Mouse (Mus musculus) embryonic facial prominence, embryonic 15.5 days (tissue): ENCODE measurements around the gene Habp2. TPM values are rescaled to one million over a fixed set of nuclear protein-coding genes. Genes with fewer than 3 reads are reported as not detected.

Source experiments
- ATAC-seq: fragments of 200-750 bp; cut with Nextera tagmentation; 2 replicates; pipeline ENCODE4 v1.8.0; 2017; ENCODE audit warnings: low read depth, moderate TSS enrichment; ENCODE audit not compliant: insufficient number of reproducible peaks, low FRiP score, low TSS enrichment
- H3K27ac ChIP-seq: fragments of 300-500 bp; sonication (generic); replicated peaks from 2 replicates; pipeline ENCODE4 v1.5.1; 2015; ENCODE audit warnings: mild to moderate bottlenecking, inconsistent platforms
- H3K27me3 ChIP-seq: fragments of 300-500 bp; sonication (generic); 2 replicates; pipeline ENCODE4 v1.6.1; 2015; ENCODE audit warnings: inconsistent platforms
- H3K36me3 ChIP-seq: fragments of 300-500 bp; sonication (generic); 2 replicates; pipeline ENCODE4 v1.6.1; 2015; ENCODE audit warnings: mild to moderate bottlenecking, inconsistent platforms
- H3K4me1 ChIP-seq: fragments of 300-500 bp; sonication (generic); 2 replicates; pipeline ENCODE4 v1.6.1; 2015; ENCODE audit warnings: inconsistent platforms
- H3K4me2 ChIP-seq: fragments of 300-500 bp; sonication (generic); replicated peaks from 2 replicates; pipeline ENCODE4 v1.6.1; 2015; ENCODE audit warnings: mild to moderate bottlenecking, inconsistent platforms
- H3K4me3 ChIP-seq: fragments of 300-500 bp; sonication (generic); replicated peaks from 2 replicates; pipeline ENCODE4 v1.5.1; 2015; ENCODE audit warnings: mild to moderate bottlenecking, inconsistent platforms
- H3K9ac ChIP-seq: fragments of 300-500 bp; sonication (generic); 2 replicates; pipeline ENCODE4 v1.6.1; 2015; ENCODE audit warnings: inconsistent platforms
- H3K9me3 ChIP-seq: fragments of 300-500 bp; sonication (generic); replicated peaks from 2 replicates; pipeline ENCODE4 v1.6.1; 2016; ENCODE audit warnings: inconsistent platforms
- WGBS: fragments of 180-500 bp; shearing (Covaris S2); methylation state at CpG from one replicate; pipeline ENCODE4 v1.1.7; 2015; 5-methylcytosine and 5-hydroxymethylcytosine counted together
- polyA plus RNA-seq: library from polyadenylated mRNA; unstranded; fragments of >200 nt; fragmentation: Nextera tagmentation; extraction: Ambion mirVana; gene quantifications from 2 replicates; pipeline ENCODE4 v1.2.1, GENCODE M21; 2015

The Habp2 gene
- polyA plus RNA-seq, 1 experiment from 2014 or later = 0.24 TPM

DNA sequence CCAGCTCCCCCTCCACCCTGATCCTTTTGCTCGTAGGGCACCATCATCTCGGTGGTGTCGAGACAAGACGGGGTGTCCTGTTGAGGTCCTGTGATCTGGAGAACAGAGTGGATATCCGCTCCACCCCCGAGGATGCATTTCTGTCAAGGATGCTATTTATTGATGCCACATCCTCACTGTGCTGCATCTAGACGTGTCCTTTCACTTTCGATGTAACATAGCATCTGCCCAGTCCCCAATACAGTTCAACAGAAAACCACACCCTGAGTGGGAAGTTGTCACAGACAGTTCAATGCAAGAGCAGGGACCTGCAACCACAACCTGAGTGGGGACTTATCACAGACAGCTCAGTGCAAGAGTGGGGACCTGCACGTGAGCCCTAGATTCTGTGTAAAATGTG lies 9.7 kb downstream of the Habp2 start:
- no peaks in the 10 kb centered on the region for H3K36me3 ChIP-seq
- H3K9me3 ChIP-seq = no peaks in the 10 kb centered on the region
- no peak overlapping the region for H3K4me2 ChIP-seq
- WGBS = 74% methylated on average over 9 of the region's 9 CpGs
- H3K27me3 ChIP-seq = no peaks in the 10 kb centered on the region; the same call in 1 of the 2 replicates
- ATAC-seq = no peak
- peaks cover 24% of the 10 kb centered on the region for H3K4me1 ChIP-seq
- H3K9ac ChIP-seq = no peak overlapping the region
- no peak overlapping the region for H3K27ac ChIP-seq
- H3K4me3 ChIP-seq = no peak overlapping the region

DNA sequence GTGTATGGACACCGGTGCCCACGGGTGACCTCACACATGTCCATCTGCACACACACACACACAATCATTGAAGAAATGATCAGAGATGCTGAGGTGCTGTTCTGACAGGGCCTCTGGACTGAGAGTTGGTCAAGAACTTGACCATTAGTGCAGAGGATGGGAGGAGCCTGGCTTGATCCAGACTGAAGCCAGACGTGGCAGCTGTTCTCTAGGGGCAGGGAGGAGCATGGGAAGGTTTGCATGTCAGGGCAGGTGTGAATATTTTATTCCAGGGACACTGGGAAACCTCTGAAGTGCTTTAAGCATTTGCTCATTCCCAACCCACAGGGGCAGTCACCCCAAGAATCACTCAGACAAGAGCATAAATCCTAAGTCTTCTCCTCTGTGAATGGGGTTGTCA lies 10.3 kb downstream of the Habp2 start:
- Histone ChIP-seq H3K27me3 (no peaks in the 10 kb centered on the region; the same call in 1 of the 2 replicates), H3K4me3 (no peak overlapping the region), H3K27ac (no peak overlapping the region), H3K36me3 (no peaks in the 10 kb centered on the region), H3K9ac (no peak overlapping the region), H3K4me2 (no peak overlapping the region), H3K4me1 (peaks cover 18% of the 10 kb centered on the region), H3K9me3 (no peaks in the 10 kb centered on the region)
- WGBS = 63% methylated on average over 3 of the region's 3 CpGs
- no peak for ATAC-seq

DNA sequence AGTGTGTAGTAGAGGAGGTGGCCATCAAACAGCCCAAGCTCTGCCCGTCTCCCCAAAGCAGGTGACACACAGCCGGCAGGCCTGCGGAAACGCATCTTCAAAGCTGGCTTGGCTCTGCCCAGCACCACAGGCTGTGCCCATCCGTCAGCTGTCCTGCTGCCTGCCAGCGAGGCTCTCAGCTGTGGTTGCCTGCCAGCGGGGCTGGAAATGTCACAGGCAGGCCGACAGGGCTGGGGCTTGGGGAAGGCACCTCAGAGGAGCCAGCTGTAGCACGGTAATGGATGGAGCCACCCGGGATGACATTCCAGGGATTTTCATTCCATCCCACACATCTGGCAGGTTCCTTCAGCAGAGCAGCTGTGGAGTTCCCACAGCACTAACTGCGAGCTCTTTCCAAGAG lies 13.9 kb downstream of the Habp2 start:
- no peak overlapping the region for H3K4me2 ChIP-seq

DNA sequence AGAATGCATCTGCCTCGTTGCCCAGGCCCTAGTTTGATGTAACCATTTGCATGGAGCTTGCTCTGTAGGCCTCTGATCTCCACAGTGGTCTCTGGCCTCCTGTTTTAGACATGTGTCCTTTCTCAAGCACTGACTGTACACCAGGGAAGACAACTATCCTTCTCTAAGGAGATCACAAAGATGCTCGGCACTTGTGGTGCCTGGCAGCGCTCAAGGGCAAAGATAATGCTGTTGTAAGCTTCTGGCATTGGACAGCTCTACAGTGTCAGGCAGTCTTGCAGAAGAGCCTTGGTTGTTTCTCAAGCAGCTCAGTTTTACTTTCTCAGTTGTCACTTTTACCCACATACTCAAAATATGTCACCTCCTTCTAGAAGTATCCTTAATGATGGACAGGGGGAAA lies 29.6 kb downstream of the Habp2 start:
- Histone ChIP-seq H3K9ac (no peak overlapping the region), H3K36me3 (no peaks in the 10 kb centered on the region), H3K27me3 (no peaks in the 10 kb centered on the region), H3K9me3 (no peaks in the 10 kb centered on the region), H3K4me3 (no peak overlapping the region), H3K4me1 (peaks cover 18% of the 10 kb centered on the region), H3K27ac (no peak overlapping the region), H3K4me2 (no peak overlapping the region)
- 69% methylated on average over 3 of the region's 3 CpGs for WGBS
- no peak for ATAC-seq

More for the DNA sequence above, 13.9 kb downstream of the Habp2 start:
- Histone ChIP-seq H3K27ac (no peak overlapping the region), H3K4me3 (no peak overlapping the region), H3K36me3 (no peaks in the 10 kb centered on the region), H3K4me1 (peaks cover 7% of the 10 kb centered on the region; the same call in 1 of the 2 replicates), H3K9me3 (no peaks in the 10 kb centered on the region), H3K9ac (no peak overlapping the region), H3K27me3 (no peaks in the 10 kb centered on the region; the same call in 1 of the 2 replicates)
- 50% methylated on average over 11 of the region's 11 CpGs for WGBS
- peak; percentile 59; the same call in 1 of the 2 replicates for ATAC-seq

DNA sequence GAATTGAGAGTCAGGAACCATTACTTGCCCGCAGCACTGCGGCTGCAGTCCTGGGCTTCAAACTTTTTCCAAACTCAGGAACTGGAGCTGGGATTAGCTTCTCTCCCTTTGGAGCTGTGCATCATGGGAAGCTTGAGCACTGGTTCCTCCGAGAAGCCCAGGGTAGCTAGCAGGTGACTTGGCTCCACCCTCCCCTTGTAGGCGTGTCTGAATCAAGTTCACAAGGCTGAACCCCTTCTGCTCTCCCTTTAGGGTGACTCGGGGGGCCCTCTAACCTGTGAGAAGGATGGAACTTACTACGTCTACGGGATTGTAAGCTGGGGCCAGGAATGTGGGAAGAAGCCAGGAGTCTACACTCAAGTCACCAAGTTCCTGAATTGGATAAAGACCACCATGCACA lies 32.3 kb downstream of the Habp2 start:
- Histone ChIP-seq H3K27ac (no peak overlapping the region), H3K4me3 (no peak overlapping the region), H3K4me1 (peaks cover 24% of the 10 kb centered on the region), H3K4me2 (no peak overlapping the region), H3K9me3 (no peaks in the 10 kb centered on the region), H3K36me3 (no peaks in the 10 kb centered on the region), H3K27me3 (no peaks in the 10 kb centered on the region), H3K9ac (no peak overlapping the region)
- no peak for ATAC-seq
- 85% methylated on average over 7 of the region's 7 CpGs for WGBS

DNA sequence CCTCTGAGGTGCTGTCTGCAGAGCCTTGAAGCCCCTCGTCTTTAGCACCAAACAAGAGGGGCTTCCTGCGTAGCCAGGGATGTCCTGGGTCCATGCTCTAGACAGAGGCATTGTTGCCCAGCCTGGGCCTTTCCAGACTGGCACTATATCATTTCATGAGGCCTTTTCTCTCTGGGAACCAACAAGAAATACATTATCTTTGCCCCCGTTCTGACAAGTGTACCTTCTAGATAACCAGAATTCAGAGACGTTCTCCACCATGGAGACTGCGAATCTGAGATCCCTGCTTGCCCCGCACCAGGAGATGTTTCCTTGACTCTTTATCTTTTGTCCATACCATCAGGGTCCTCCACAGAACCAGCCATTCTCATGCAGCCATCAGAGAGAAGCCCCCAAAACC lies 32.7 kb downstream of the Habp2 start:
- WGBS = 82% methylated on average over 6 of the region's 6 CpGs
- Histone ChIP-seq H3K4me3 (no peak overlapping the region), H3K36me3 (no peaks in the 10 kb centered on the region), H3K27me3 (no peaks in the 10 kb centered on the region), H3K27ac (no peak overlapping the region), H3K9me3 (no peaks in the 10 kb centered on the region), H3K4me1 (peaks cover 24% of the 10 kb centered on the region), H3K4me2 (peak overlapping the region; percentile 48), H3K9ac (no peak overlapping the region)
- no peak for ATAC-seq

DNA sequence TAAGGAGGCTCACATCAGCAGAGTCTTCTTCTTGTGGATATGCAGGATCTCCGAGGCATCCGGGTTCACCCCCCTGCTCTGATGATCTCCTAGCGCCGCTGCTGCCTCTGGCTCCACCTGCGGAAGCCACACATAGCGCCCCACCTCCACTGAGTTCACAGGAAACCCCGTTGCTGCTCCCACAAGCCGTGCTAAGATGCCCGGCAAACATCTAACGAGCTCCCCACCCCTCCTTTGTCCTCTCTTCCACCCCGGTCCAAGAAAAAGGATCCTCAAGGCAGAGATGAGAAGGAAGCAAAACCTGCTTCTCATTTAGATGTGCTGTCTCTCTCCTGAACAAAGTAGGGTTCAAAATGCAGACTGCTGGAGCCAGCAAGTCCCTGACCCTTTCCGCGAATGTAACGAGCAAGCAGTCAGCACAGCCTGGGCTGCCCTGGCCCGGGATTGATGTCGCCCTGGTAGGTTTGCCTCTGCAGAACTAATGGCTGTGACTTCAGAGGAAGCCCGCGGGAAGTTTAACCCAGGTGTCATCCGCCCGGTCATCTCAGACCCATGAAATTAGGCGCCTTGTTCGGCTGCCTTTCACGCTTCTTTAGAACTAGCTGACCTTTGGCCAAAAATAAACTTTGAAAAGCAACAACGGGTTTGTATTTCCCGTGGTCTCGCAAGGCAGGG lies 33.4 kb downstream of the Habp2 start:
- ATAC-seq = peak; percentile 44; the same call in 1 of the 2 replicates
- peaks cover 24% of the 10 kb centered on the region for H3K4me1 ChIP-seq
- no peak overlapping the region for H3K9ac ChIP-seq
- H3K9me3 ChIP-seq = no peaks in the 10 kb centered on the region
- no peak overlapping the region; the same call in 1 of the 2 replicates for H3K27ac ChIP-seq
- no peaks in the 10 kb centered on the region for H3K27me3 ChIP-seq
- WGBS = 18% methylated on average over 26 of the region's 26 CpGs
- no peaks in the 10 kb centered on the region for H3K36me3 ChIP-seq
- peak overlapping the region; percentile 20 for H3K4me3 ChIP-seq
- H3K4me2 ChIP-seq = peak overlapping the region; percentile 48

DNA sequence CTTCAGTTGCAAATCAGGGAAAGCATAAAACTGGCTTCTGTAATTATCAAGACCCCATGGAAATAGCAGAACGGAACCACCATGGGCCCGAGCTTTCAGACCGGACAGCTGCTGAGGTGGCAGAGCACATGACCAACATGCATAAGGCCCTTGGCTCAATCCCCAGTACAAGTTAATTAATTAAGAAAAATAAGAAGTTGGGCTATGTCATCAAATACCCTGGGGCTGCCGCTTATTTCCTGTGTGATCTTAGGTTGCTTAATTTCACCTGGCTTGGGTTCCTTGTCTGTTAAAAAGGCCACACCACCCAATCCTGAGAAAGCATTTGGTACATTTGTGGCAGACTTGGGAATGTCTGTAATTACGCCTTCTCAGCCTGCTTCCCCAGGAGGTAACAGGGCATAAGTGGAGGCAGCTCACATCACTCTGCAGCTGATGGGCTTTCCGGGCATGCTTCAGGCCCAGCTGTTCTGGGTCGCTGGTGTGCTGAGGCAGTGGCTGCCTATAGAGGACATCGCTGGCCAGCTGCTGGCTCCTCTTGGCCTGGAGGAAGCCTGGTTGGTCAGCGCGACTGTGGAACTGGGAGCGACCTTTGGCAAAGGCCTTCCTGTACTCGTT lies 34.5 kb downstream of the Habp2 start:
- H3K4me2 ChIP-seq = no peak overlapping the region
- WGBS = 60% methylated on average over 12 of the region's 12 CpGs
- no peak for ATAC-seq
- no peaks in the 10 kb centered on the region for H3K9me3 ChIP-seq
- H3K4me1 ChIP-seq = peaks cover 31% of the 10 kb centered on the region
- H3K27ac ChIP-seq = no peak overlapping the region
- no peak overlapping the region for H3K9ac ChIP-seq
- H3K27me3 ChIP-seq = no peaks in the 10 kb centered on the region
- no peaks in the 10 kb centered on the region for H3K36me3 ChIP-seq
- H3K4me3 ChIP-seq = no peak overlapping the region

DNA sequence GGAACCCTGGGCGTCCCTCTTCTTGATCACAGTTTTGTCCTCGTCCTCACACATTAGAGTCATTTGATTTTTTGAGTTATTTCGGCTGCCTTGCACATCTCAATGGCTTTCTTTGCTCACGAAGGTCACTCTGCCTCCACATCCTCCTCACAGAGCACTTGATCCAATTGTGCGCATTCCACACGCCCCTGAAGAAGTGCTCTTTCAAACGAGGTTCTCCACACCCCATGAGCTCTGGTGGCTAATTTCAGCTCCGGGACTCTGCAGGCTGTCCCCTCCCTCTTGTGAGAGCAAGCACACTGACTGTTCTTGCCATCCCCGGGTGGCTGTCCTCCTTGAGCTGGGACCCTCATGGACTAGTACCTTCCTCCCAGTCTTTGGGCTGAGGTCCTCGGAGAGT lies 38.7 kb downstream of the Habp2 start:
- Histone ChIP-seq H3K9ac (no peak overlapping the region), H3K4me3 (no peak overlapping the region), H3K27ac (no peak overlapping the region), H3K9me3 (no peaks in the 10 kb centered on the region), H3K36me3 (no peaks in the 10 kb centered on the region), H3K4me1 (peaks cover 19% of the 10 kb centered on the region), H3K4me2 (no peak overlapping the region), H3K27me3 (no peaks in the 10 kb centered on the region)
- no peak for ATAC-seq
- WGBS = 70% methylated on average over 10 of the region's 10 CpGs

DNA sequence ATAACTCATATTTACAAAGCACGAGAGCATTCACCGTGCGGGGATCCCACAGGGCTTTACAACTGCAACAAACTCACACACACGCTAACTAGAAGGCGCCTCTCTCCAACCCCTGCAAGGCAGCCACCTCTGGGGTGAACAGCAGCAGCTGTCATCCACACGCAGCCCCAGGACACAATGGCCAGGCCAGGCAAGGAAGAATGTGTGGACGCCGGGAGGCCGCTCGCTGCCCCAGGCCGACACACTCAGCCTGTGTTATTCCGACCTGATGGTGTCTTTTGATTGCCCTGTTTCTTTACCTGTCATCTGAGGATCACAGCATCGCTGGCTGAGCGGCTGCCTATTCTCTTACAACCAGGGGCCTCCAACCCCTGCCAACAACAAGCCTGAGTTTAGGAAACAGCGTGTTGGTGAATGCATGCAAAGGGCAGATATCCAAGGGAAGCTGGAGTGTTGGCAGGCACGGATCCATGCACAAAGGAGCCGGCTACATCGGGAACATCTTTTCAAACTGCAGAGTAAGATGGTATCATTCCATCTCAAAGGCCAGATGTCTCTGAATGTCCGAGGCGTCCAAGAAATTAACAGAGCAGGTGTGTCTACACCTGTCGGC lies 39.4 kb downstream of the Habp2 start:
- no peaks in the 10 kb centered on the region for H3K27me3 ChIP-seq
- ATAC-seq = no peak
- WGBS = 49% methylated on average over 21 of the region's 21 CpGs
- no peak overlapping the region for H3K4me2 ChIP-seq
- no peak overlapping the region for H3K27ac ChIP-seq
- H3K4me1 ChIP-seq = peaks cover 15% of the 10 kb centered on the region
- H3K9ac ChIP-seq = no peak overlapping the region
- H3K36me3 ChIP-seq = no peaks in the 10 kb centered on the region
- no peak overlapping the region for H3K4me3 ChIP-seq
- H3K9me3 ChIP-seq = no peaks in the 10 kb centered on the region

DNA sequence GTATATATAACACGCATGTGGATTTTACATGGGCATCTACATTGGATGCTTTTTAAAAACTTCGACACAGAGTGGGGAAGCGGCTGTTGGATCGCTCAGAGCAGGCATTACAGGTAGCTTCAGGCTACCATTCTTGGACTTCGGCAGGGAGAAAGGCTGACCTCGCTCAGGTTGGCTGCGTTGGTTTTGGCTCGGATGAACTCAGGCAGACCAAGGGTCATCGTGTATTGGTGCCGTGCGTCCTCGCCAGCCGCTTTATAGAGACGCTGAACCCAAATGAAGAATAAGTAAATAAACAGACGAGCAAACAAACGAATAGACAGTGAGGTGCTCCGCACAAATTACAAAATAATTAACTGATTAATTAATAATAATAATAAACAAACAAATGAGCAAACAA lies 49.4 kb downstream of the Habp2 start:
- Histone ChIP-seq H3K27ac (no peak overlapping the region), H3K4me1 (no peaks in the 10 kb centered on the region), H3K36me3 (no peaks in the 10 kb centered on the region), H3K4me3 (no peak overlapping the region), H3K9me3 (no peaks in the 10 kb centered on the region), H3K27me3 (no peaks in the 10 kb centered on the region), H3K4me2 (no peak overlapping the region), H3K9ac (no peak overlapping the region)
- 92% methylated on average over 17 of the region's 17 CpGs for WGBS
- no peak for ATAC-seq
